Mouse (Mus musculus) gonadal fat pad, adult 2 months (tissue): ENCODE measurements around the gene Trpt1. TPM values are rescaled to one million over a fixed set of nuclear protein-coding genes. Genes with fewer than 3 reads are reported as not detected.

ENCODE experiments used
- DNase-seq: peaks from one replicate; pipeline ENCODE4 v3.0.0-alpha.2; 2012; ENCODE audit warnings: low read depth
- polyA plus RNA-seq: library from polyadenylated mRNA; depleted of rRNA; stranded (reverse); fragments of >200 nt; gene quantifications from 2 replicates; pipeline ENCODE4 v1.2.3, GENCODE M21; 2012; rRNA removed

Gene Trpt1
- polyA plus RNA-seq, 1 experiment: 21.1 TPM

DNA sequence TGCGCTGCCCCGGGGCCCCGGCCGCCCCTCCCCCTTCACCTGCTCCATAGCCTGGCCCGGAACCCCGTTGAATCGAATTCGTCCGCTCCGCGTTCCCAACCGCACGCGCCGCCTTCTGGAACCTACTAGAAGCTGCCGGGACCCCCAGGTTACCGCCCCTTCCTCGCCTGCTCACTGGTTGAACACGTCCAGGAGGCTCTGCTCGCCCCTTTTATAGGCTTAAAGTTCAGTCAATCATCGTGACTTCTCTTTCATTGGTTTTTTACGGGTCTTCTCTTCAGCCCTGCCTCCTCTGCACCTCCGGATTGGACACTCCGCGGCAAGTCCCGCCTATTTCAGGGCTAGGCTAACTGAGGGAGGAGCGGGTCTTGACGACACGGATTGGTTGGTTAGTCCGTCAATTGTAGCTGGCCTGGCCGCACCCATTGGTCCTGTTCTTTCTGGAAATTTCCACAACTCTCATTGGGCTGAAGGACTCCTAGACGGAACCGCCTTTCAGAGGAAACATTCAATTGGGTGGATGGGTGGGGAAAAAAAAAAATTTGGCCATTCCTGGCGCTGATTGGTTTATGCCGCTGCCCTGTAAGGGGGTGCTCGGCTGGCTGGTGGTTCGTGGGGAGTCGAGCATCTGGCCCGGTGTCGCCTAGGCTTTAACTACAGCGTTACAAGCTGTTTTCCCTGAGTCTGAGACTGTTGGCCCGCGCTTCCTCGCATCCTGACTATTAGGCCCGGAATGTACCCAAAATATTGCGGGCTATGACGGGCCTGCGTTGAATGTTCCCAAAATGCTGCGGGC, 44.1 kb downstream of the Trpt1 start, which contains the start of gene Stip1:
Stip1 (minus strand) TSS at position 127 of the 796 bp plus-strand sequence.
- DNase-seq: peak; percentile 100

DNA sequence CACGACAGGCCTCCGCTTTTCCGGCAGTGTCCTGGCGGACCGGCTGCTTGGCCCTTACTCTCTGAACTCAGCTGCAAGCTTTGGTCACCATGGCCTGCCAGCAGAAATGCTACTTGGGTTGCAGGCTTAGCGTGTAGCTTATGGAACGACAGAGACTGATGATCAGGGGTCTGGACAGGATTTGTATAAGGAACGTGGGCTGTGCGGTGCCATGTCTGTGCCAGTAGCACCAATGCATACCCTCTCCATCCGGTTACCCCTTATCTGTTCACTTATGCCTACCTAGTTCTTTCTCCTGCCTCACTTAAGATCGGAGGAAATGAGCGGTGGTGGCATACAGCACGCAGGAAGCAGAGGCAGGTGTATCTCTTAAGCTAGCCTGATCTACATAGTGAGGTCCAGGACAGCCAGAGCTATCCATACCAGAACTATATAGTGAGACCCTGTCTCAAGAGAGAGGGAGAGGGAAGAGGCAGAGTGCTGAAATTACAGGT, 44.8 kb downstream of the Trpt1 start:
- DNase-seq: no peak

DNA sequence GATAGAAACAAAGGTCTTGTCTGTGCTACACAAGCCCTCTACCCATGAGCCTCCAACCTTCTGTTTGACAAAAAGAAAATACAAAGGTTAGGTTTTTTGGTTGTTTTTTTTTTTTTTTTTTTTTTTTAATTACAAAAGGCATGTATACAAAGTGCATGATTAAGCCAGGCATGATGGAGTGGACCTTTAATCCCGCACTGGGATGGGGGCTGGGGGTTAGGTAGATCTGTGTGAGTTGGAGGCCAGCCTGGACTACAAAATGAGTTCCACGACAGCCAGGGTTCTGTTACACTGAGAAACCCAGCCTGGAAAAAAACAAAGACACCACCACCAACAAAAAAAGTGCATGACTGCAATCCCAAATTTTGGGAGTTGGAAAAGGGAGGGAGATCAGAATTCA, 45.2 kb downstream of the Trpt1 start:
- DNase-seq: no peak

DNA sequence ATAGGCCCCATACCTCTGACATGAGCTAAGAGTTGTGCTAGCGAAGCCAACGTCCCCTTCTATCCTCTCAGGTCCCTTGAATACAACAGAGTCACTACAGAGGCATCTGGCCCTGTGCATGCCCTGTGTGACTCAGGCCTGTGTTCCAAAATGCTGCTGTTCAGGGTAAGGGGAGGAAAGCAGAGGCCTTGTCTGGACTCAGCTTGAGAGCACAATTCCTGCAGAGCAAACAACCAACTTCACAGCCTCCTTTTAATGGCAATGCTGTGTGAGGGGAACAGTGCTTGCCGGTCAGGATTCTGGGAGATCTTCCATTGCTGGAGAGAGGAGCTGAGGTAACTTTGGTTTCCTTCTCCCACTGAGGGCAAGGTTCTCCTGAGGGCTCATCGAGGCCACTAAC, 48.3 kb downstream of the Trpt1 start:
- DNase-seq: no peak

DNA sequence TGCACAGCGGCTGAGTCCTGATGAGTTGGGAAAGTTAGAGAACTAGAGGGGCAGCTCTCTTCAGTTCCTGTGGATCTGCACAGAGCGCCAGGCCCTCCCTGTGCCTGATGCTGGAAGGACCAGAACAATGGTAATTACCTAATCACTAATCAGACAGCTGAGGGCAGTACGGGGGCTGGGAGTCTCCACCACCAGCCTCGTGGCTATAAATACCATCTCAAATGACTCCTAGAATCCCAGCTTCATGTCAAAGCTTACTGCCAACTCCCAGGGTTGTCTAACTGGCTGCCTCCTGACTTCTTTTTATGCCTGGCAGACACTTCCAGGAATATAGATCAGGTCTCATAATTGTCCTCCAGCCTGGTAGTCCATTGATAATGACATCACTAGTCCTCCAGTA, 48.8 kb downstream of the Trpt1 start:
- DNase-seq: no peak

Other genes with a start within 250 kb of the Trpt1 start
- 28.2 and 32.0 TPM in 2 replicates for gene Rps6ka4, start 155.5 kb upstream of the Trpt1 start, polyA plus RNA-seq
- 2.9 and 3.1 TPM in 2 replicates for gene Ccdc88b, start 137.9 kb upstream of the Trpt1 start, polyA plus RNA-seq
- 101 and 122 TPM in 2 replicates for gene Trmt112, start 86.4 kb upstream of the Trpt1 start, polyA plus RNA-seq
- gene Prdx5, start 86.0 kb upstream of the Trpt1 start, polyA plus RNA-seq: 231 and 263 TPM in 2 replicates
- 40.7 and 50.4 TPM in 2 replicates for gene Esrra, start 74.3 kb upstream of the Trpt1 start, polyA plus RNA-seq
- 2.4 and 4.3 TPM in 2 replicates for gene Catsperz, start 70.8 kb upstream of the Trpt1 start, polyA plus RNA-seq
- 0.08 and 0.15 TPM in 2 replicates for gene Kcnk4, start 61.6 kb upstream of the Trpt1 start, polyA plus RNA-seq
- gene Bad, start 54.3 kb upstream of the Trpt1 start, polyA plus RNA-seq: 60.1 and 82.0 TPM in 2 replicates
- 85.1 and 89.1 TPM in 2 replicates for gene Gpr137, start 53.7 kb upstream of the Trpt1 start, polyA plus RNA-seq
- 69.4 and 78.5 TPM in 2 replicates for gene Ppp1r14b, start 21.2 kb upstream of the Trpt1 start, polyA plus RNA-seq
- 63.4 and 74.5 TPM in 2 replicates for gene Plcb3, start 19.7 kb upstream of the Trpt1 start, polyA plus RNA-seq
- gene Fkbp2, start 15.6 kb upstream of the Trpt1 start, polyA plus RNA-seq: 80.5 and 126 TPM in 2 replicates
- 62.4 and 80.9 TPM in 2 replicates for gene Vegfb, start 8.5 kb upstream of the Trpt1 start, polyA plus RNA-seq
- 65.3 and 68.7 TPM in 2 replicates for gene Dnajc4, start 3.6 kb upstream of the Trpt1 start, polyA plus RNA-seq
- gene Nudt22, start within 50 bp of the Trpt1 start, polyA plus RNA-seq: 45.2 and 46.9 TPM in 2 replicates
- gene Fermt3, start 23.3 kb downstream of the Trpt1 start, polyA plus RNA-seq: 10.3 and 11.8 TPM in 2 replicates
- gene Stip1, start 43.8 kb downstream of the Trpt1 start, polyA plus RNA-seq: 42.0 and 46.0 TPM in 2 replicates
- gene Macrod1, start 60.7 kb downstream of the Trpt1 start, polyA plus RNA-seq: 29.9 and 42.2 TPM in 2 replicates
- gene Flrt1, start 109.6 kb downstream of the Trpt1 start, polyA plus RNA-seq: 0.51 and 0.91 TPM in 2 replicates
- 121 and 122 TPM in 2 replicates for gene Otub1, start 210.2 kb downstream of the Trpt1 start, polyA plus RNA-seq
- 1,770 and 2,047 TPM in 2 replicates for gene Cox8a, start 221.5 kb downstream of the Trpt1 start, polyA plus RNA-seq
- 29.7 and 35.5 TPM in 2 replicates for gene Naa40, start 245.1 kb downstream of the Trpt1 start, polyA plus RNA-seq